Mouse (Mus musculus) liver, adult 2 months (tissue): Measurements from ENCODE around the gene Adgrg5. TPM values are rescaled to one million over a fixed set of nuclear protein-coding genes. Genes with fewer than 3 reads are reported as not detected.

Experiments
- DNase-seq: peaks from one replicate; pipeline ENCODE4 v3.0.0-alpha.2; 2011; ENCODE audit warnings: low read depth, low spot score; ENCODE audit errors: extremely low read depth
- H3K27ac ChIP-seq: fragments of 200-500 bp; replicated peaks from 2 replicates; pipeline ENCODE4 v1.5.1; 2012; ENCODE audit warnings: low read depth, mild to moderate bottlenecking, control low read depth, inconsistent platforms, low read length; ENCODE audit not compliant: insufficient read depth
- H3K27me3 ChIP-seq: fragments of 200-500 bp; 2 replicates; pipeline ENCODE4 v1.6.1; 2012; ENCODE audit warnings: mild to moderate bottlenecking, moderate library complexity, low read length, inconsistent platforms; ENCODE audit not compliant: control insufficient read depth, insufficient read depth
- H3K36me3 ChIP-seq: fragments of 200-500 bp; 2 replicates; pipeline ENCODE4 v1.6.1; 2012; ENCODE audit warnings: low read length, inconsistent platforms; ENCODE audit not compliant: control insufficient read depth, insufficient read depth
- H3K4me1 ChIP-seq: fragments of 200-500 bp; 2 replicates; pipeline ENCODE4 v1.6.1; 2011; ENCODE audit warnings: low read length; ENCODE audit not compliant: control insufficient read depth, insufficient read depth
- H3K4me3 ChIP-seq: fragments of 200-500 bp; 2 replicates; pipeline ENCODE4 v1.5.1; 2011; ENCODE audit warnings: low read depth, mild to moderate bottlenecking, control low read depth, low read length, moderate library complexity; ENCODE audit not compliant: insufficient read depth
- H3K79me2 ChIP-seq: fragments of 200-500 bp; 2 replicates; pipeline ENCODE4 v1.6.1; 2012; ENCODE audit warnings: inconsistent platforms, mild to moderate bottlenecking, low read length, moderate library complexity; ENCODE audit not compliant: control insufficient read depth, insufficient read depth
- H3K9ac ChIP-seq: fragments of 200-500 bp; 2 replicates; pipeline ENCODE4 v1.6.1; 2012; ENCODE audit warnings: low read depth, mild to moderate bottlenecking, control low read depth, inconsistent platforms, low read length
- CTCF ChIP-seq: fragments of 200-500 bp; IDR thresholded peaks from 2 replicates; pipeline ENCODE4 v1.5.1; 2011; ENCODE audit warnings: low read depth, low read length, control low read depth
- POLR2A ChIP-seq: fragments of 200-500 bp; IDR thresholded peaks from 2 replicates; pipeline ENCODE4 v1.6.1; 2011; ENCODE audit warnings: low read length, control low read depth; ENCODE audit not compliant: insufficient read depth; ENCODE audit errors: extremely low read depth
- WGBS: fragments of 180-500 bp; shearing (Covaris S2); methylation state at CpG from one replicate; pipeline ENCODE4 v1.1.7; 2018; 5-methylcytosine and 5-hydroxymethylcytosine counted together
- polyA plus RNA-seq: library from polyadenylated mRNA; depleted of rRNA; stranded (reverse); fragments of >200 nt; gene quantifications from 2 replicates; pipeline ENCODE4 v1.2.3, GENCODE M21; 2012
- total RNA-seq: library from RNA; depleted of rRNA; stranded (reverse); fragments of >200 nt; gene quantifications from 2 replicates; pipeline ENCODE4 v1.2.3, GENCODE M21; 2014

The Adgrg5 gene
- total and polyA plus RNA-seq, 2 experiments = 0.18 to 0.77 TPM

GRCm38 (mm10) chr8:94978593-94979319 lies 55.3 kb downstream of the Adgrg5 start:
- no peaks in the 10 kb centered on the region for H3K27me3 ChIP-seq
- H3K36me3 ChIP-seq = no peaks in the 10 kb centered on the region
- no peak overlapping the region for H3K9ac ChIP-seq
- no peaks in the 10 kb centered on the region for H3K79me2 ChIP-seq
- 81% methylated on average over 13 of the region's 13 CpGs for WGBS
- DNase-seq = no peak
- no peak overlapping the region for H3K4me3 ChIP-seq
- H3K4me1 ChIP-seq = peaks cover 4% of the 10 kb centered on the region; the same call in 1 of the 2 replicates
- no peak for TF ChIP-seq POLR2A
- no peak for TF ChIP-seq CTCF
- no peak overlapping the region for H3K27ac ChIP-seq

GRCm38 (mm10) chr8:94980176-94980575 lies 56.7 kb downstream of the Adgrg5 start:
- Histone ChIP-seq H3K9ac (no peak overlapping the region), H3K4me1 (peaks cover 4% of the 10 kb centered on the region; the same call in 1 of the 2 replicates), H3K36me3 (no peaks in the 10 kb centered on the region), H3K79me2 (no peaks in the 10 kb centered on the region), H3K4me3 (no peak overlapping the region), H3K27ac (no peak overlapping the region), H3K27me3 (no peaks in the 10 kb centered on the region)
- TF ChIP-seq CTCF (no peak), POLR2A (no peak)
- 89% methylated on average over 5 of the region's 5 CpGs for WGBS
- no peak for DNase-seq

- no peaks in the 10 kb centered on the region for H3K79me2 ChIP-seq
- H3K4me1 ChIP-seq = peaks cover 4% of the 10 kb centered on the region; the same call in 1 of the 2 replicates
- H3K4me3 ChIP-seq = no peak overlapping the region
- no peaks in the 10 kb centered on the region for H3K27me3 ChIP-seq
- H3K36me3 ChIP-seq = no peaks in the 10 kb centered on the region
- TF ChIP-seq POLR2A = no peak
- WGBS = 72% methylated on average over 8 of the region's 8 CpGs
- H3K9ac ChIP-seq = no peak overlapping the region
- H3K27ac ChIP-seq = no peak overlapping the region
- no peak for DNase-seq
These were observed 57.5 kb downstream of the Adgrg5 start for GRCm38 (mm10) chr8:94980976-94981375.

- WGBS = 79% methylated on average over 7 of the region's 7 CpGs
- no peak for TF ChIP-seq CTCF
- no peak for TF ChIP-seq POLR2A
- no peak overlapping the region for H3K27ac ChIP-seq
- H3K27me3 ChIP-seq = no peaks in the 10 kb centered on the region
- no peaks in the 10 kb centered on the region for H3K36me3 ChIP-seq
- H3K4me1 ChIP-seq = peaks cover 4% of the 10 kb centered on the region; the same call in 1 of the 2 replicates
- no peaks in the 10 kb centered on the region for H3K79me2 ChIP-seq
- no peak overlapping the region for H3K4me3 ChIP-seq
- H3K9ac ChIP-seq = no peak overlapping the region
- no peak for DNase-seq
These were observed 58.4 kb downstream of the Adgrg5 start for GRCm38 (mm10) chr8:94981848-94982247.

GRCm38 (mm10) chr8:94983146-94983545 lies 59.7 kb downstream of the Adgrg5 start:
- WGBS = 10% methylated on average over 5 of the region's 5 CpGs
- Histone ChIP-seq H3K79me2 (no peaks in the 10 kb centered on the region), H3K4me3 (no peak overlapping the region), H3K27ac (no peak overlapping the region), H3K27me3 (no peaks in the 10 kb centered on the region), H3K36me3 (no peaks in the 10 kb centered on the region), H3K9ac (no peak overlapping the region), H3K4me1 (no peaks in the 10 kb centered on the region)
- no peak for TF ChIP-seq CTCF
- DNase-seq = no peak

- H3K79me2 ChIP-seq = no peaks in the 10 kb centered on the region
- H3K4me3 ChIP-seq = peak overlapping the region; percentile 31; the same call in 1 of the 2 replicates
- WGBS = 55% methylated on average over 10 of the region's 10 CpGs
- H3K9ac ChIP-seq = peak overlapping the region; percentile 57
- no peaks in the 10 kb centered on the region for H3K36me3 ChIP-seq
- 0 out of 2 replicates have a peak overlapping the region, but pooled peaks have one; percentile 5 for H3K27ac ChIP-seq
- 0 out of 2 replicates have a peak, but pooled peaks cover 2% of the 10 kb centered on the region for H3K4me1 ChIP-seq
- DNase-seq = no peak
- no peak for TF ChIP-seq CTCF
- TF ChIP-seq POLR2A = no peak
- H3K27me3 ChIP-seq = no peaks in the 10 kb centered on the region
These were observed 60.5 kb downstream of the Adgrg5 start for GRCm38 (mm10) chr8:94983881-94984516.
